Mouse (Mus musculus) CD4-positive, CD25-positive, alpha-beta regulatory T cell, adult 9 weeks (primary cell): ENCODE measurements around the gene Mob1a. TPM values are rescaled to one million over a fixed set of nuclear protein-coding genes. Genes with fewer than 3 reads are reported as not detected.

Experiments used
- polyA plus RNA-seq: library from polyadenylated mRNA; unstranded; fragments of 100-300 nt; shearing (Covaris generic); gene quantifications from one replicate; pipeline ENCODE4 v1.2.1, GENCODE M21; 2017

Gene Mob1a
- 67.5 TPM for polyA plus RNA-seq

GRCm38 (mm10) chr6:83325525-83326393 is at the start of gene Mob1a, which contains the start of gene Mthfd2:
Gene Mob1a (plus strand): TSS chr6:83326016.
Gene Mthfd2 (minus strand): TSS chr6:83325908.

GRCm38 (mm10) chr6:83348873-83349272 is 23.1 kb downstream of the Mob1a start, which contains the start of gene Bola3:
Gene Bola3 (plus strand): TSS chr6:83349147.

Other genes starting within 250 kb of the Mob1a start
- gene Pcgf1, start 248.1 kb upstream of the Mob1a start, polyA plus RNA-seq, result 42.8 TPM
- gene Lbx2, start 239.6 kb upstream of the Mob1a start, polyA plus RNA-seq, result not detected
- 4.4 TPM for gene Ccdc142, start 224.4 kb upstream of the Mob1a start, polyA plus RNA-seq
- 3.9 TPM for gene Gm42688, start 224.4 kb upstream of the Mob1a start, polyA plus RNA-seq
- 65.3 TPM for gene Mrpl53, start 217.0 kb upstream of the Mob1a start, polyA plus RNA-seq
- gene Mogs, start 210.5 kb upstream of the Mob1a start, polyA plus RNA-seq, result 4.5 TPM
- 67.6 TPM for gene Wbp1, start 204.5 kb upstream of the Mob1a start, polyA plus RNA-seq
- 8.0 TPM for gene Ino80b, start 200.6 kb upstream of the Mob1a start, polyA plus RNA-seq
- gene Rtkn, start 190.6 kb upstream of the Mob1a start, polyA plus RNA-seq, result 0.91 TPM
- gene Wdr54, start 169.6 kb upstream of the Mob1a start, polyA plus RNA-seq, result 1.4 TPM
- not detected for gene 1700003E16Rik, start 169.6 kb upstream of the Mob1a start, polyA plus RNA-seq
- 67.1 TPM for gene Dctn1, start 160.1 kb upstream of the Mob1a start, polyA plus RNA-seq
- 0.94 TPM for gene Slc4a5, start 106.2 kb upstream of the Mob1a start, polyA plus RNA-seq
- gene Mthfd2, start 108 bp upstream of the Mob1a start, polyA plus RNA-seq, result 85.7 TPM
- 41.7 TPM for gene Bola3, start 23.1 kb downstream of the Mob1a start, polyA plus RNA-seq
- gene Tet3, start 133.1 kb downstream of the Mob1a start, polyA plus RNA-seq, result 49.1 TPM
- 143 TPM for gene Dguok, start 181.0 kb downstream of the Mob1a start, polyA plus RNA-seq
- gene Actg2, start 210.2 kb downstream of the Mob1a start, polyA plus RNA-seq, result 27.0 TPM
- 45.0 TPM for gene Stambp, start 246.7 kb downstream of the Mob1a start, polyA plus RNA-seq